Mouse (Mus musculus) forebrain, embryonic 15.5 days (tissue): ENCODE measurements at regions not wholly inside any gene's neighbourhood (a gene's known extent, or its start where the extent isn't known, plus 50 kb on each side); places are given as distances from the start of the nearest gene placed in this dataset.

ENCODE experiments used
- ATAC-seq: fragments of 200-750 bp; cut with Nextera tagmentation; replicated peaks from 2 replicates; pipeline ENCODE4 v1.8.0; 2017; ENCODE audit warnings: mild to moderate bottlenecking, moderate TSS enrichment, moderate library complexity
- H3K27ac ChIP-seq: fragments of 300-500 bp; sonication (generic); replicated peaks from 2 replicates; pipeline ENCODE4 v1.5.1; 2015; ENCODE audit warnings: mild to moderate bottlenecking, inconsistent platforms
- H3K27me3 ChIP-seq: fragments of 300-500 bp; sonication (generic); 2 replicates; pipeline ENCODE4 v1.6.1; 2015; ENCODE audit warnings: inconsistent platforms
- H3K36me3 ChIP-seq: fragments of 300-500 bp; sonication (generic); 2 replicates; pipeline ENCODE4 v1.6.1; 2015; ENCODE audit warnings: mild to moderate bottlenecking, inconsistent platforms
- H3K4me1 ChIP-seq: fragments of 300-500 bp; sonication (generic); 2 replicates; pipeline ENCODE4 v1.6.1; 2015; ENCODE audit warnings: inconsistent platforms
- H3K4me2 ChIP-seq: fragments of 300-500 bp; sonication (generic); replicated peaks from 2 replicates; pipeline ENCODE4 v1.6.1; 2015; ENCODE audit warnings: mild to moderate bottlenecking, inconsistent platforms
- H3K4me3 ChIP-seq: fragments of 300-500 bp; sonication (generic); 2 replicates; pipeline ENCODE4 v1.5.1; 2015; ENCODE audit warnings: mild to moderate bottlenecking, inconsistent platforms
- H3K9ac ChIP-seq: fragments of 300-500 bp; sonication (generic); replicated peaks from 2 replicates; pipeline ENCODE4 v1.6.1; 2015; ENCODE audit warnings: mild to moderate bottlenecking, inconsistent platforms
- H3K9me3 ChIP-seq: fragments of 300-500 bp; sonication (generic); 2 replicates; pipeline ENCODE4 v1.6.1; 2016; ENCODE audit warnings: inconsistent platforms
- WGBS: fragments of 180-500 bp; shearing (Covaris S2); methylation state at CpG from one replicate; pipeline ENCODE4 v1.1.7; 2015; ENCODE audit warnings: mixed read lengths; 5-methylcytosine and 5-hydroxymethylcytosine counted together

- Histone ChIP-seq H3K4me1 (no peaks in the 10 kb centered on the region), H3K36me3 (no peaks in the 10 kb centered on the region), H3K27ac (no peak overlapping the region), H3K27me3 (no peaks in the 10 kb centered on the region), H3K9ac (no peak overlapping the region), H3K9me3 (no peaks in the 10 kb centered on the region), H3K4me3 (no peak overlapping the region), H3K4me2 (no peak overlapping the region)
- 7% methylated on average over 2 of the region's 2 CpGs for WGBS
- ATAC-seq, result 0 out of 2 replicates have a peak, but pooled peaks have one; percentile 61
Observed at GRCm38 (mm10) chr8:99591308-99592004, 175.2 kb upstream of the Cdh8 start.

GRCm38 (mm10) chr8:99544102-99544501, 127.8 kb upstream of the Cdh8 start:
- 71% methylated on average over 1 of the region's 1 CpGs for WGBS
- Histone ChIP-seq H3K27ac (no peak overlapping the region), H3K36me3 (no peaks in the 10 kb centered on the region), H3K27me3 (no peaks in the 10 kb centered on the region), H3K9me3 (0 out of 2 replicates have a peak, but pooled peaks cover 4% of the 10 kb centered on the region), H3K4me2 (no peak overlapping the region), H3K4me1 (no peaks in the 10 kb centered on the region), H3K9ac (no peak overlapping the region), H3K4me3 (no peak overlapping the region)
- ATAC-seq, result no peak

- H3K36me3 ChIP-seq, result no peaks in the 10 kb centered on the region
- no peak overlapping the region for H3K9ac ChIP-seq
- no peak overlapping the region for H3K4me2 ChIP-seq
- H3K4me1 ChIP-seq, result no peaks in the 10 kb centered on the region
- no peaks in the 10 kb centered on the region for H3K9me3 ChIP-seq
- ATAC-seq, result no peak
- H3K4me3 ChIP-seq, result no peak overlapping the region
- 79% methylated on average over 8 of the region's 8 CpGs for WGBS
- no peaks in the 10 kb centered on the region for H3K27me3 ChIP-seq
- peak overlapping the region; percentile 5; the same call in 1 of the 2 replicates for H3K27ac ChIP-seq
Observed at GRCm38 (mm10) chr8:99532686-99533415, 116.6 kb upstream of the Cdh8 start.

- no peaks in the 10 kb centered on the region for H3K27me3 ChIP-seq
- 79% methylated on average over 3 of the region's 3 CpGs for WGBS
- no peak overlapping the region for H3K9ac ChIP-seq
- no peak overlapping the region for H3K4me3 ChIP-seq
- H3K9me3 ChIP-seq, result no peaks in the 10 kb centered on the region
- no peak for ATAC-seq
- no peak overlapping the region for H3K27ac ChIP-seq
- no peaks in the 10 kb centered on the region for H3K4me1 ChIP-seq
- H3K36me3 ChIP-seq, result no peaks in the 10 kb centered on the region
- no peak overlapping the region for H3K4me2 ChIP-seq
Observed at GRCm38 (mm10) chr8:99502055-99502454, 85.8 kb upstream of the Cdh8 start.
